Mouse (Mus musculus) gastrocnemius, adult 18-20 months (tissue): ENCODE data around the gene Timm17b. TPM values are rescaled to one million over a fixed set of nuclear protein-coding genes. Genes with fewer than 3 reads are reported as not detected.
"Not testable (repeated sequence)": the region's sequence is repeated elsewhere in the genome, so short reads cannot be mapped to it uniquely, and the experiment has no call there.

Source experiments
- DNase-seq: peaks from one replicate; pipeline ENCODE4 v3.0.0; 2021; ENCODE audit warnings: low spot score
- long read RNA-seq, 2 experiments: library from polyadenylated mRNA; stranded (forward); transcript quantifications; one replicate each; pipeline ENCODE4 v2.0.0; 2021
- total RNA-seq, 2 experiments: library from RNA; stranded (reverse); gene quantifications; 2 replicates each; pipeline ENCODE4 v1.2.3; 2021

Gene Timm17b
- 10 to 100 TPM; 42.7 to 47.6 TPM for total RNA-seq
- long read RNA-seq, experiment 1, transcript Timm17b-201 (6 exons, 2,381 nt) = major isoform, 35 of 42 reads
- long read RNA-seq, experiment 1, partial matches to known transcripts = 3 of 42 reads
- long read RNA-seq, experiment 1, other reads (novel, unspliced or antisense) = 1 of 42 reads
- long read RNA-seq, experiment 2, transcript Timm17b-201 (6 exons, 2,381 nt) = major isoform, 32 of 36 reads
- long read RNA-seq, experiment 2, partial matches to known transcripts = 0 of 36 reads
- long read RNA-seq, experiment 2, other reads (novel, unspliced or antisense) = 2 of 36 reads

DNA sequence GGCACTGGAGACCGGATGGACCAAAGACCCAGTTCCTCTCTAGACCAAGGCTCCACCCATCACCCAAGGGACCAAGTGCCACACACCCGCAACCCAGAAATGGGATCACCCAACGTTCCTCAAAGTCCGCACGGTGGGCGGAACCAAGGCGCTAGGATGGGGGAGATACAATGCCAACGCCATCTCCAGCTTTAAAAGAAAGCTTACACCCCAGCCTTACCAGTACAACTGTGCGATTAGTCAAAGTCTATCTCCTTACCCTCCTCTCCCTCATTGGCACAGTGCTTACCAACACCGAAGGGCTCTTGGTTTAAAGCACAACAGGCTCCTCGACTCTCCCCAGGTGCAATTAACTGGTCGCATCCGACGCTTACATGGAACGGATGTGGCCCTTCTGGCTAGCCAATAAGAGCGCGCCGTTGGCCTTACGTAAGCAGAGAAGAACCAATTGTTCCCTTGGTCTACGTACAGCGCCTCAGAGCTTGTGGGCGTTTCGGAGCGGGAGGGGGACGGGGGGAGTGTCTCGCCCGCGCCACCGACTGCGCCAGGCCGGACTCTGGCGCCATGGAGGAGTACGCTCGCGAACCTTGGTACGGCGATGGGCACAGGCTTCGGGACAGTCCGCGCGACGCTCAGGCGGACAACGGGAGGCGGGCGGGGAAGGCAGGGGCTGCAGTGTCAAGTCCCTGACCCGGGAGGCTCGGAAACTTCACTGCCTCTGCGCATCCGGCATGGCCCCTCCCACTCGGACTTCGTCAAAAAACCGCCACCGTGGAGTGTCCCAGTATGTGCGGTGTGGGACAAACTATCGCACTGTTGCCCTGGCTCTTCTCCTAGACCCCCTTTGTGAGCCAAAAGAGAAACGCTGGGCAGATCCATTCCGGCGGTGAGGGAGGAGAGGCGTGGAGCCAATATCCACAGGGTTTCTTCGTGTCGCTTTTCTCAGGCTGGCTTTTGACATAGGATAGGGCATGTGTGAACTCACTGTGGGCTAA is at the start of gene Timm17b, which contains the start of gene Pqbp1:
Gene Timm17b, plus strand, starts transcription at position 478 of the 995 bp plus-strand sequence.
Gene Pqbp1, minus strand, starts transcription at position 390 of the 995 bp plus-strand sequence.
- DNase-seq = peak; percentile 86

- peak; percentile 14 for DNase-seq
Measured at GRCm38 (mm10) chrX:7854578-7854977, 44.6 kb upstream of the Timm17b start.

DNA sequence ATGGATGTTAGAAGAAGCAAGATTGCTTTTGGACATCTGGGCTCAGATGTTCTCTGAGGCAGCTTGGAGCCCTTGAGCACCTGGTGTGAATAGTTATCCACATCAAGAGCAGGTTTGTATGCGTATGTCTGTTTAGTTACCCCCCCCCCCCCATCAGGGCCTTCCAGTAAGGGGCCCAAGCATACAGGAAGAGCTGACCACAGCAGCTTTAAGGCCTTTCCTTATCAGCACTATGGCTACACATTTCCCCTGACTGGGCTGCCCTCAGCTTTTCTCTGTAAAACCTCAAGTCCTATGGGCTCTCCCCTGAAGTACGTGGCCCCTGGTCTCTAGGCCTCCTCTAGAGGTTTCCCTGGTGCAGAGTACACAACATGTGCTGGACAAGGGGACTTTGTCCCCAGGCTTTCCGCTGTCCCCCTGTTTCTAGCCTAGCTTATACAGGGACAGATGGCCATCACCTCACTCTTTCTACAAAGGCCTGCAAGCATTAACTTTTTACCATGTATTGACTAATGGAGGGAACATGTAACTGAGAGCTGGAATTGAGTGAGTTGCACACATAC is 39.9 kb upstream of the Timm17b start:
- no peak for DNase-seq

DNA sequence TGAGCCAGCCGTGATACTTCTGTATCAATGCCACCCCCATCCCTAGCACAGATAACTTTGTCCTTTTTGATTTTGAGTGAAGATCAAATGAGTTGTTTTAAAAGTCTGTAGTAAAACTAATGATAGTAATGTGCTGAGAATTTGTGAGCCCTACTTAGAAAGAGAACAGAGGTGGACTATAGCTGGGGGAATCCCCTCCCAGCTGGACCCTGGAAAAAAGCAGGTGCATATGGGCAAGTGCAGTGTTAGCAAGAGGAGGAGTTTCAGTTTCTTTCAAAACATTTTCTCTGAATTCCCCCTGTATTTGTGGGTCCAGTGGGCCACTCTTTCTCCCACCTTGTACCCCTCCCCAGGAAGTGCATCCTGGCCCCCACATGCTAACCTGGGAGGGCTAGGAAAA is 36.0 kb upstream of the Timm17b start:
- DNase-seq = no peak

- DNase-seq = no peak
Measured at GRCm38 (mm10) chrX:7864551-7864950, 34.6 kb upstream of the Timm17b start.

- DNase-seq = no peak
Measured at GRCm38 (mm10) chrX:7865343-7865742, 33.8 kb upstream of the Timm17b start.

- no peak for DNase-seq
Measured at GRCm38 (mm10) chrX:7865786-7866185, 33.4 kb upstream of the Timm17b start.

DNA sequence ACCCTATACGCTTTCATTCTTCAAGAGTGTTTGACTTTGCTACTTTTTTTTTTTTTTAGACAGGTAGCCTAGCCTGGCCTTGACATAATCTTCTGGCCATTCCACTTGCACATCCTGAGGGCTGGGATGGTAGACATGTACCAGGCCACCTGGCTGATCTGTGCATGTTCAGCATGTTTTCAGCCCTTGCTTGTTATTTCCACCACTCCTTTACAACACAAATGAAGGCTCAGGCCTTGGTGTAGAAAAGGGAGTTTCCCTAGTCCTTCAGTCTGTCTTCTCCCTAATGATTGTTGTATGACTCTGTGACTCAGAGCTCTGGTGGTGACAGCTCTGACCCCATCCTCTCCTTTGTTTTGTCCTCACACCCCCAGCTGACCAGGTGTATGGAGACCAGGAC is 32.0 kb upstream of the Timm17b start:
- no peak for DNase-seq

DNA sequence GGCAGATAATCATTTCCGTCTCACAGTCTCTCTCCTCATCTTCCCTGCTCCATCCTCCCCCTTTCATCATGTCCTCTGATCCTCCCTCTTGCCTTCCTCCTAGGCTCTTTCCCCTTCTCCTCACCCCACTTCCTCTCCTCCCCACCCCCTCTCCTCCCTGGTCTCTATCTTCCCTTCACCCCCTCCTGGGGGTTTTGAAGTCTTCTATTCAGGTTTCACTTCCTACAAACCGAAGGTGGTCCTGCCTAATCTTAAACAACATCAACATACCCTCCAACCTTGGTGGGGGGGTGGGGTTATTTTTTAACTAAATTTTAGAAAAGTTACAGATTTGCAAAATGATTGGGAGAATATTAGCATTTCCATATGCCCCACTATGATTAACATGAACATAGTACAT is 30.7 kb upstream of the Timm17b start:
- no peak for DNase-seq

DNA sequence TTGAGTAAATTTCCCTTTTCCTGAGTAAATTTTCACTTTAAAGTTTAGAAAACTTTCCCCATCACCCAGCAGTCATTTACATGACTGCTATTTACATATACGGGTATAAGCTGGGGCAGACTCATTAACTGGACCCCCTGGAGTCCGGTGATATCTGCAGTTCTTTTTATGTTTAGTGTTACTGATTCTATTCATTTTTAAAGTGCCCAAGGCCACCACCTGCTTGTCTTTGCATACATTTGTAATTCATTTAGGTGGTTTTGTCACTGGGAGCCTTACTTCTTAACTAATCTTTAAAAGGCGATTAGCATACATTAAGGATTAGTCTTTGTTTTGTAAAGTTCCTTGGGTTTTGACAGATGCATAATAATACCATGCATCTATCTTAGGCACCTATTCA is 29.3 kb upstream of the Timm17b start:
- DNase-seq = no peak

- peak; percentile 70 for DNase-seq
Measured at GRCm38 (mm10) chrX:7878007-7878419, 21.1 kb upstream of the Timm17b start, which contains the start of gene Pim2. TSS of gene Pim2 (plus strand) at chrX:7878262.

DNA sequence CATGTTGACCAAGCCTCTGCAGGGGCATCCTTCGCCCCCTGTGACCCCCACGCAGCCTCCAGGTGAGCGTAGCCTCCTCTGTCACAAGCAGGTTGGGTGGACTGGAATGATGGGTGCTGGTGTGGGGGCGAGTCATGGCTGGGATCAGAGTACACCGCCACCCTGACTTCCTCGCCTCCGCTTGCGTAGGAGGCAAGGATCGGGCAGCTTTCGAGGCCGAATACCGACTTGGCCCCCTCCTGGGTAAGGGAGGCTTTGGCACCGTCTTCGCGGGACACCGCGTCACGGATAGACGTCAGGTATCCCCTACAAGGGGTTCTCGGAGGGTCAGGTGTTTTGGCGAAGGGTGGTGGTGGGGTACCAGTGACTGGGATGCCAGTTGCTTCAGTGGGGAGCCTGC is 20.7 kb upstream of the Timm17b start:
- DNase-seq = no peak

- peak; percentile 51 for DNase-seq
Measured at GRCm38 (mm10) chrX:7879819-7880218, 19.3 kb upstream of the Timm17b start.

DNA sequence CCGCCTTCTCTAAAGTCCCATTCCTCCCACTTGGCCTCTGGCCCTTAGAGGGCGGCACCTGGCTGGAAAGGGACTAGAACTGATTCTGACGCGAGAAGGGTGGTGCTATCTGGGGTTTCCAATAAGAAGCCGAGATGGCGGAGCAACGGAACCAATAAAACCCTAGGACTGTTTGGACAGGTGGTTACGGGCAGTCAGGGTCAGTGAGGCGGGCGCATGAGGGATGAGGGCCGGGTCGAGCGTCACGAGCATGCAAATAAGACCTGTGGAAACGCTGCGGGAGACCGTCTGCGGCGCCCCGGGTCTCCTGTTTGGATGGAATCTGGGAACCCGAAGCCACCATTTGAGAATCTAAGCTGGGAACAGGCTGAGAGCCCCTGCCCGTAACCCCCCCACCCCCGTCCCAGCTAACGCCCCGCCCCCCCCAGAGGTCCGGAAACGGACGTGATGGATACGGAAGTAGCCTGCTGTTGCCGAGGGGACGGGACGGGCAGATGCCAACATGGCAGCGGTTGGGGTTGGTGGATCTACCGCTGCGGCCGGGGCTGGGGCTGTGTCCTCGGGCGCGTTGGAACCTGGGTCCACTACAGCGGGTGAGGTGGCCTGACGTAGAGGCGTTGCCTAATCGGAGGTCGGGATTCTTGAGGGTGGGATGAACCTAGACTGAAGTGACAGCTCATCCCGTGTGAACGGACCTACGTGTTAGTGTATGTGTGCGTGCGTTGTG is 15.2 kb upstream of the Timm17b start, which contains the start of gene Slc35a2:
Gene Slc35a2, plus strand, starts transcription at position 188 of the 727 bp plus-strand sequence.
- DNase-seq = peak; percentile 91

DNA sequence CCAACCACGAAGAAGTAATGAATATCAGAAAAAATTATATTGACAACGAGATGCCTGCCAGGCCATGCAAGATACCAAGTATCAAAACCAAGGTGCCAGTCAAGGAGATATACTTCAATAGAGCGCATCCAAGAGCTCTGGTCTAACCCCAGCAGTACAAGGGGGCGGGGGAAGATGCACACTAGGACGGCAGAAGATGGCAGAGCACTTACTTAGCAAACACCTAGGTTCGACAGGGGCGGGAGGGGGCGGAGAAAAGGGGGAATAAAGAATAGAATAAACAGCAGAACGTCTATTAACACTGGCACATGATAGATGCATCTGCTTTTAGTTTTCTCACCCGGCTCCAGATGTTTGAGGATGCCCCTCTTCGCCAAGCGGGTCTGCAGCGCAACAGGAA is 946 bp upstream of the Timm17b start:
- no peak for DNase-seq

GRCm38 (mm10) chrX:7904441-7904840 is 5.3 kb downstream of the Timm17b start:
- DNase-seq = no peak

DNA sequence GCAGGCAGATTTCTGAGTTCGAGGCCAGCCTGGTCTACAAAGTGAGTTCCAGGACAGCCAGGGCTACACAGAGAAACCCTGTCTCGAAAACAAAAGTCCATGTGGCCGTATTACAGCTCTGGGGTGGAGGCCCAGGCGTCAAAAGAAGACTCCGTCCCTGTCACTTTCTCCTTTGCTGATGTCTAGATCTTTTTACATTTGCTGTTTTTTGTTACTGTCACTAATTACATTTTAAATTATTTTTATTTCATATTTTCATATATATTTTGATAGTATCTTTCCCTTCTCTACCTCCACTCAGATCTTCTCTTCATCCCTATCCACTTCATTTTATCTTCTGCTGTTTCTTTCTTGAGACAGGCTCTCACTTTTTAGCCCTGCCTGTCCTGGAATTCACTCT is 8.6 kb downstream of the Timm17b start, which contains the start of gene Gm10491:
Gene Gm10491, minus strand, starts transcription at position 101 of the 400 bp plus-strand sequence.
- no peak for DNase-seq

DNA sequence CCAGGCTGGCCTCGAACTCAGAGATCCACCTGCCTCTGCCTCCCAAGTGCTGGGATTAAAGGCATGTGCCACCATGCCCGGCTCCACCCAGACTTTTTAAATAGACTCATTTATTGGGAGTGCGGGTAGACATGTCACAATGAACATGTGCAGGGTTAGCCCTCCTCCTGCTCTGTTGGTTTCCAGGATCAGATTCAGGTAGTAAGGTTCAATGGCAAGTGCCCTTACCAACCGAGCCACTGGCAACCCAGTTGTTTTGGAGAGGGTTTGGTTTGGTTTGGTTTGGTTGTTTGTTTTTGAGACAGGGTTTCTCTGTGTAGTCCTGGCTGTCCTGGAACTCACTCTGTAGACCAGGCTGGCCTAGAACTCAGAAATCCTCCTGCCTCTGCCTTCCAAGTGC is 10.1 kb downstream of the Timm17b start, which contains the start of gene Gm10490:
Gene Gm10490, plus strand, starts transcription at position 301 of the 400 bp plus-strand sequence.
- not testable (repeated sequence) for DNase-seq

DNA sequence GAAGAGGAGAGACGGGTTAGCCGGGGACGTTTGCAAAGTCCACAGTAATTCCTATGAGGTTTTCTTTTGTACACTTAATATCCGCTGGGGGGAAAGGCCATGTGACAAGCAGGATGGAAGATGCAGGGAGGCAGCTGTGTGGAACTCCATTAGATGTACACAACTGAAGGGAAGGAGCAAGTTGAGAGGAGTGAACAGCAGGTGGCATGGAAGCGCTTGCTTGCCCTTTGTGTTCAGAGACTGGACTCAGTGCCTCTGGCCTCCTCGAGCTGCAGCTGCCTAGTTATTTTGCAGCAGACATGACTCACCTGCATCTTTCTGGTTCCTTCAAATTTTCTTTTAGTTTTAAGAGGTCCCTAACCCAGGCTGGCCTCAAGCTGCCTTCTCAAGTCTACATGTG is 11.3 kb downstream of the Timm17b start:
- DNase-seq = no peak

DNA sequence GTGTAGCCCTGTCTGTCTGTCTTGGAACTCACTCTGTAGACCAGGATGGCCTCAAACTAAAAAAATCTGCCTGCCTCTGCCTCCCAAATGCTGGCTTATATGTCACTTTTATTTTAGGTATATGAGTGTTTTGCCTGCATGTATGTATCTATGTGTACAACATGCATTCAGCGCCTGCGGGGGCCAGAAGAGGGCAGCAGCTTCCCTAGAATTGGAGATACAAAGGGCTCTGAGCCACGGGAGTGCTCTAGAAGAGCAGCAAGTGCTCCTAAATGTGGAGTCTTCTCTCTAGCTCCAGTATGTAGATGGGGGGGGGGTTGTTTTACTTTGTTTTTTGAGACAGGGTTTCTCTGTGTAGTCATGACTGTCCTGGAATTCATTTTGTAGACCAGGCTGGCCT is 16.5 kb downstream of the Timm17b start:
- DNase-seq = not testable (repeated sequence)

GRCm38 (mm10) chrX:7917960-7918359 is 18.8 kb downstream of the Timm17b start:
- not testable (repeated sequence) for DNase-seq
